Mouse (Mus musculus): ENCODE results near the gene Gm44503. TPM values are rescaled to one million over a fixed set of nuclear protein-coding genes. Genes with fewer than 3 reads are reported as not detected.

Gm44503 gene
- total RNA-seq, 2 experiments from 2014 or later = 0.87 TPM; not detected in 1

Small RNA genes within 50 kb of the gene (microRNA-seq; reads per million reads assigned to microRNA genes)
- gene Gm27353 = not detected

Other genes with a start within 250 kb of the Gm44503 start
- gene Prtg, start 152.0 kb upstream of the Gm44503 start, total RNA-seq (2021) = under 1 TPM; 0.48 to 0.52 TPM
- gene Pygo1, start 33.2 kb upstream of the Gm44503 start, total RNA-seq (2021) = 10 to 100 TPM; 26.1 to 26.2 TPM
- 1 to 10 TPM; 1.5 to 1.8 TPM for gene Dyx1c1, start 67 bp upstream of the Gm44503 start, total RNA-seq (2021)
- 1 to 10 TPM; 5.5 to 7.0 TPM for gene Ccpg1os, start 26.5 kb downstream of the Gm44503 start, total RNA-seq (2021)
- 10 to 100 TPM; 64.3 to 67.5 TPM for gene Ccpg1, start 26.6 kb downstream of the Gm44503 start, total RNA-seq (2021)
- 10 to 100 TPM; 17.1 to 19.0 TPM for gene Pigb, start 81.5 kb downstream of the Gm44503 start, total RNA-seq (2021)
- gene Rab27a, start 86.0 kb downstream of the Gm44503 start, total RNA-seq (2021) = 1 to 10 TPM; 2.9 to 4.7 TPM
- 1 to 10 TPM in 1 of 2 experiments, under 1 TPM in 1; 0.83 to 1.5 TPM for gene Khdc3, start 143.0 kb downstream of the Gm44503 start, total RNA-seq (2021)
- not detected for gene Gm20509, start 143.6 kb downstream of the Gm44503 start, total RNA-seq (2021)
- gene Rsl24d1, start 154.6 kb downstream of the Gm44503 start, total RNA-seq (2021) = 10 to 100 TPM; 60.7 to 61.5 TPM